Mouse (Mus musculus): ENCODE data around the gene Spcs3. TPM values are rescaled to one million over a fixed set of nuclear protein-coding genes. Genes with fewer than 3 reads are reported as not detected.

The Spcs3 gene
- polyA plus RNA-seq (2012; rRNA removed) = 6.0 and 6.5 TPM in 2 replicates

DNA sequence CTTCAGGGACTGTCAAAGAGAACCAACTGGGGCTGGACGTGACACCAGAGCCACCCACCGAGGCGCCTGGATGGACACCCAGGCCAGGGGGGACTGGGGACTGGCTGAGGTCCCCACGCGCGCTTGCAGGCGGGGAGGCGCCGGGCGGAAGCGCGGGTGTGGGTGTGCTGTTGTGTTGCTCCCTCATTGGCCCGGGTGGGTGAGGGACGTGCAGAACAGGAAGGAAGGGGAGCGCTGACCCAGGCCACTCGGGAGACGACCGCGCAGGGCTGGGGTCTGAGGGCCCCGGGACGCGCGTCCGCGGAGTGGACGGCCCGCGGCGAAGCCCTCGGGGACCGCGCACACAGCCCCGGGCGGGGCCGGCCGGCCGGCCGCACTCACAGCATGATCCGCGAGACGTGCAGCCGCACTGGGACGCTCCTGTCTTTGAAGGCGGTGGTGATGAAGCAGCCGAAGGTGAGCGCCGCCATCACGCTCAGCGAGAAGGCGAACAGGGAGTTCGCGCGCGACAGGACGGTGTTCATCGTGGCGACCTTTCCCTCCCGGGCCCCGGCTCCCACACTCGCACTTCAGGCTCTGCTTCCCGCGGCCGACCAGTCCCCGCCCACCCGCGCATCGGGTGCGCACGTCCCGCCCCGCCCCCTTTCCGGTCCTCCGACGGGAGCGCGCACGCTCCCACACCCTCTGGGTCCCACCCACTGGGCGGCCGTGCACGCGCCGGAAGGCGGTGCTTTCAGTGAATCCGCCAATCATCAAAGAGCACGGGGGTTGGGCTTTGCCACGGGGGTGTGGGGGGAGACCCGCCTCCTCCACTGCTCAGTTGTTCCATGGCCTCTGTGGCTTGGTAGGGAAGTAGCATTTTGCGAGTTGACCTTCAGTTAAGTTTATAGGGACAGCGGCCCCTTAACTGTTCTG is at the start of gene Spcs3, which contains the start of gene Asb5:
Gene Spcs3, minus strand, starts transcription at position 617 of the 915 bp plus-strand sequence.
Gene Asb5, plus strand, starts transcription at position 199 of the 915 bp plus-strand sequence.

Other genes starting within 250 kb of the Spcs3 start
- 3.2 and 3.4 TPM in 2 replicates for gene Asb5, start 418 bp downstream of the Spcs3 start, polyA plus RNA-seq (2012; rRNA removed)
- gene Spata4, start 70.8 kb upstream of the Spcs3 start, polyA plus RNA-seq (2012; rRNA removed) = not detected in 2 replicates